Mouse (Mus musculus) mesoderm, embryonic 11.5 days (tissue): ENCODE results near the gene Lrrc4b.

Experiments
- DNase-seq: peaks from one replicate; pipeline ENCODE4 v3.0.0-alpha.2; 2012; ENCODE audit warnings: low read depth, low spot score

Gene Lrrc4b

GRCm38 (mm10) chr7:44436267-44436666 is 7.4 kb downstream of the Lrrc4b start:
- DNase-seq, result no peak

DNA sequence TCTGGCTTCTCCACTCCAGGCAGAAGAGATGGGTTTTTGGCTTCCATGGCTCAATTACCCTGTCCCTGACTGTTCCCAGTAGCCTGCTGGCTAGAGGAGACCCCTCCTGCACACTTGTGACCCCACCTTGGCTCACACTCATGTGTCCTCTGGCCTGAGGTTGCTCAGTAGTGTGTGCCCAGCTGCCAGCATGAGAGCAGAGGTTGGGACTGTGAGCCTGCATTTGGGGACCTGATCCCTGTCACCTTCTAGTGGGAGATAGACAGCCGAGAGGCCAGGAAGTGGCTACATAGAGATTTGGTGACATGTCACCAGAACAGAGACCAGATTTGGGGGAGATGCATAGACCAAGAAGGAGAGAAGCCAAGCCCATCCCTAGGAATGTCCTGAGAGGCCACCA is 8.4 kb downstream of the Lrrc4b start:
- no peak for DNase-seq

GRCm38 (mm10) chr7:44437933-44438332 is 9.1 kb downstream of the Lrrc4b start:
- DNase-seq, result no peak

- no peak for DNase-seq
Observed at GRCm38 (mm10) chr7:44439696-44440095, 10.9 kb downstream of the Lrrc4b start.

DNA sequence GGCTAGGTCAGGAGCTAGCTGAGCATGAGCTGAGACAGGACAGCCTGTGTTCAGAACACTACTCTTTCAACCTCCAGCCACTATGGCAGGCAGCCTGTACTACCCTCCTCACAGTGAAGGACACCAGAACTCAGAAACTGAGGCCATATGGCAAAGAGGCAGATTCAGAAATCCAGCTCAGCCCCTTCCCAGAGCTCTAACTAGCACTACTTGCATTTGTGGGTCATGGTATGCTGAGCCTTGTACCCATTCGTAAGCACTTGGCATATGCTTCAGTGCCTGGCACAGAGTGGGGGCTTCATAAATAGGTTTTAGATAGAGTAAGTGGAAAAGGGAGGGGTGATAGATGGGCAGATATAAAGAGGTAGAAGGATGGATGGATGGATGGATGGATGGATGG is 11.7 kb downstream of the Lrrc4b start:
- no peak for DNase-seq

DNA sequence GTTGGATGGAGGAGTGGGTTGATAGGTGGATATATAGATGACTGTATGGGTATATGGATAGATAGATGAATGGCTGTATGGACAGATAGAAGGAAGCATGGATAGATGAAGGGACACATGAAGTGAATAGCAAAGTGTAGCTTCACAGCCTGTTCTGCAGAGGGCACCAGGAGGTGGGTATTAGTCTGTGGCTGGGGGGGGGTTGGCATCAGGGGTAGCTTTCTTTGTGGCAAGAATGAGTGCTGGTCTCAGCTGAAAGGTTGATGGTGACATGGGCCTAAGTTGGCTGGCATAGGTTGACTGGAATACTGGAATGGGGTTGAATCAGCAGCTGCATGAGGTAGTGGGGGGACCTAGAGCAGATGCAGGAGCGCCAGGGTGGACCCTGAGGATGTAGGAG is 12.4 kb downstream of the Lrrc4b start:
- DNase-seq, result no peak

- no peak for DNase-seq
Observed at GRCm38 (mm10) chr7:44441648-44442109, 12.9 kb downstream of the Lrrc4b start.

DNA sequence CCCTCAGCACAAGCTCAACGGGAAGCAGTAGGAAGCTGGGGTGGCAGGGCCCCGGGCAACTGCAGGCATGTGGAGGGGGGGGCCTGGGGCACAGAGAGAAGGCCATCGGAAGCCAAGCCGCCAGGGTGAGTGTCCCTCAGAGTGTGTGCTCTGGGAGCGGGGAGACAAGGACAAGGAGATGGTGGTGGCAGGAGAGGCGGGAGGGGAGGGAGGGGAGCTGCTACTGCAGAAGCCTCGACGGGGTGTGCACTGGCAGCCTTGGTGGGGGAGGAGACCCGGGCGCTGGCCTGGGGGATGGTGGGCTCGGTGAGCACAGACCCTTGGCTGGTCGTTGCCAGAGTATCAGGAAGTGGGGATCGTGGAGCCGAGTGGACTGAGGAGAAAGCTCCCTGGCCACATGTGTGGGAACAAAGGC is 13.6 kb downstream of the Lrrc4b start:
- no peak for DNase-seq

DNA sequence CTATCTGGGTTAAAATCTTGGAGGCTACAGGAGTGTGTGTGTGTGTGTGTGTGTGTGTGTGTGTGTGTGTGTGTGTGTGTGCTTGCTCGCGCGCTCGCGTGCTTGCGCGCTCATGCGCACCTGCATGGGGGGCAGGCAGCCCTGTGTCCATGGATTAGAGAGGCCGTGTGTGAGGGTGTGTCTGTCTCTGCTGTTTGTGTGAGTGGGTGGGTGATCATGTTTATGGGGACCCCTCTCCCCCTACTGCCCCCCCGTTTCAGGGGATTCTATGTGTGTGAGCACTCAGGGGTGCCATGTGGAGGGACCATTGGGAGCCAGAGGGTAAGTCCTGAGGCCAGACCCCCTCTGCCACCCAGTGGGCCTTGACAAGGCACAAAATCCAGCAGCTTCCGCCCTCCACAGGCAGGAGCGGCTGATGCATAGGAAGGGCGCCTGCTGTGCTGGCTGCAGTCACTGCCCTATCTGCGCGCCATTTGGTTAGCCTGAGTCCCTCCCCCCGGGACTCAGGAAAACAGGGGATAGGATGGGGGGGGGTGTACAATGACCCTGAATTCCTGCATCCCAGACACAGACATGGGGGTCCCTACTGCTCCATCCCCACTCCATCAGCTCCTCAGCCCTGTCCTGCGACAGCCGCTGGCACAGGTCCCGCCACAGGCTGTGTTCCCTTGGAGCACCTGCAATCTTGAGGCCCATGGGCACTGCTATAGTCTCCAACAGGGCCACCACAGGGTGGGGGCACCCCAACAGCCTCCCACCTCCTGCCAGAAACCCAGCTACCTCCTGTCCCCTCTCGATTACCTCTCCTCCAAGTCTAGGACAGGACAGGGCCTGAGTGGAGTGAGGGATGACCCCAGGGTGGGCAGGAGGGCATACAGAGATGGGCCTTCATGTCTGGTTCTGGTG is 14.7 kb downstream of the Lrrc4b start:
- no peak for DNase-seq

DNA sequence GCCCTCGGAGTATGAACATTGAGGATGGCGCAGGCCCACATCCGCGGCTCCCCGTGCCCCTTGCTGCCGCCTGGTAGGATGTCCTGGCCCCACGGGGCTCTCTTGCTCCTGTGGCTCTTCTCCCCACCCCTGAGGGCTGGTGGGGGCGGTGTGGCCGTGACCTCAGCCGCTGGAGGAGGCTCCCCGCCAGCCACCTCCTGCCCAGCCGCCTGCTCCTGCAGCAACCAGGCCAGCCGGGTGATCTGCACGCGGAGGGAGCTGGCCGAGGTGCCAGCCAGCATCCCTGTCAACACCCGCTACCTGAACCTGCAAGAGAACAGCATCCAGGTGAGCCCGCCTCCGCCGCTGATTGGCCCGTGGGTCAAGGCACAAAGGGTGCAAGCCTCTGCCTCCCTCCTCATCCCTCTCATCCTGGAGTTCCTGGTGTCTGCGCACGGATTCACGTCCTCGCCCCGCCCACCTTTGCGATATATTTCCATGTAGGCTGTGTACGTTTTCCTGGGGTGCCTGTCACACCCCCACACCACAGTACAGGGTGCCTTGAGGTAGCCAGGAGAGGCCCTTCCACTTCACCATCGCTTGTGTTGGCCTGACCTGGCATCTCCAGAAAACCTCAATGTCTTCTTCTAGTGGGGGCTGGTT is 16.2 kb downstream of the Lrrc4b start:
- no peak for DNase-seq

- no peak for DNase-seq
Observed at GRCm38 (mm10) chr7:44445528-44445923, 16.7 kb downstream of the Lrrc4b start.

GRCm38 (mm10) chr7:44446070-44446855 is 17.4 kb downstream of the Lrrc4b start:
- DNase-seq, result no peak

GRCm38 (mm10) chr7:44453256-44453655 is 24.4 kb downstream of the Lrrc4b start:
- no peak for DNase-seq

- no peak for DNase-seq
Observed at GRCm38 (mm10) chr7:44456302-44456701, 27.5 kb downstream of the Lrrc4b start.

DNA sequence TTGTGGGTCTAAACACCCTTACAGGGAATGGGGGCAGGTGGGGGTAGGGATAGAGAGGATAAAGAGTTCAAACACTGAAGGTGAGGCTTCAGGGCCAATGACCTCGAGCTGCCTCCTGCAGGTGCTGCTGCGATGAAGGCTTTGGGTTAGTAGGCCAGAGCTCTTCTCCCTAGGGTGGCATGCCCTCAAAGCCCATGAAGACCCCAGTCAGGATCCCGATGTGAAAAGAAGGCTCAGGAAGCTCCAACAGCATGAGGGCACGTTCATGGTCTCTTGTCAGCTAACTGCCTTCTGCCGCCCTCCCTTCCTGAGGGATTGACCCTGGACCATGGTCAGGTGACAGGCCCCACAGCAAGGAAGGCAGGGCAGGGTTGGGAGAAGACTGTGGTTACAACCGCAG is 31.2 kb downstream of the Lrrc4b start:
- DNase-seq, result no peak

DNA sequence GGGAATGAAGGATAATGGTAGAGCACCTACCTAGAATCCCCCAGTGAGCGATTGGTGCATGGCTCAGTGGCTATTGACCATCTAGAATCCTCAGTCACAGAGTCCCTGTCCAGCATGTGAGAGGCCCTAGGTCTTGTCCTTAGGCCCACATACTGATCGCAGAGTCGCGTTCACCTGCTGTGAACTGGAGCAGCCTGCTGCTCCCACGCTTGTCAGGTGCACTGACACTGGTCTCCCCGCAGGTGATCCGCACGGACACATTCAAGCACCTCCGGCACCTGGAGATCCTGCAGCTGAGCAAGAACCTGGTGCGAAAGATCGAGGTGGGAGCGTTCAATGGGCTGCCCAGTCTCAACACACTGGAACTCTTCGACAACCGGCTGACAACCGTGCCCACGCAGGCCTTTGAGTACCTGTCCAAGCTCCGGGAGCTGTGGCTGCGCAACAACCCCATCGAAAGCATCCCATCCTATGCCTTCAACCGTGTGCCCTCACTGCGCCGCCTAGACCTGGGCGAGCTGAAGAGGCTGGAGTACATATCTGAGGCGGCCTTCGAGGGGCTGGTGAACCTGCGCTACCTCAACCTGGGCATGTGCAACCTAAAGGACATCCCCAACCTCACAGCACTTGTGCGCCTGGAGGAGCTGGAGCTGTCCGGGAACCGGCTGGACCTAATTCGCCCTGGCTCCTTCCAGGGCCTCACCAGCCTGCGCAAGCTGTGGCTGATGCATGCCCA is 32.1 kb downstream of the Lrrc4b start:
- DNase-seq, result no peak

DNA sequence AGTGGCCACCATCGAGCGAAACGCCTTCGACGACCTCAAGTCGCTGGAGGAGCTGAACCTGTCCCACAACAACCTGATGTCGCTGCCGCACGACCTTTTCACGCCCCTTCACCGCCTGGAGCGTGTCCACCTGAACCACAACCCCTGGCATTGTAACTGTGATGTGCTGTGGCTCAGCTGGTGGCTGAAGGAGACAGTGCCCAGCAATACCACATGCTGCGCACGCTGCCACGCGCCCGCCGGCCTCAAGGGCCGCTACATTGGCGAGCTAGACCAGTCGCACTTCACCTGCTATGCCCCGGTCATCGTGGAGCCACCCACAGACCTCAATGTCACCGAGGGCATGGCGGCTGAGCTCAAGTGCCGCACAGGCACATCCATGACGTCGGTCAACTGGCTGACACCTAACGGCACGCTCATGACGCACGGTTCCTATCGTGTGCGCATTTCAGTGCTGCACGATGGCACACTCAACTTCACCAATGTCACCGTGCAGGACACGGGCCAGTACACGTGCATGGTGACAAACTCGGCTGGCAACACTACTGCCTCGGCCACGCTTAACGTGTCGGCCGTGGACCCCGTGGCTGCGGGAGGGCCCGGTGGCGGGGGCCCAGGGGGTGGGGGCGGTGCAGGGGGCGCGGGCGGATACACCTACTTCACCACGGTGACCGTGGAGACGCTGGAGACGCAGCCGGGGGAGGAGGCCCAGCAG is 32.8 kb downstream of the Lrrc4b start:
- DNase-seq, result no peak

- peak; percentile 73 for DNase-seq
Observed at GRCm38 (mm10) chr7:44462218-44463055, 33.6 kb downstream of the Lrrc4b start.

DNA sequence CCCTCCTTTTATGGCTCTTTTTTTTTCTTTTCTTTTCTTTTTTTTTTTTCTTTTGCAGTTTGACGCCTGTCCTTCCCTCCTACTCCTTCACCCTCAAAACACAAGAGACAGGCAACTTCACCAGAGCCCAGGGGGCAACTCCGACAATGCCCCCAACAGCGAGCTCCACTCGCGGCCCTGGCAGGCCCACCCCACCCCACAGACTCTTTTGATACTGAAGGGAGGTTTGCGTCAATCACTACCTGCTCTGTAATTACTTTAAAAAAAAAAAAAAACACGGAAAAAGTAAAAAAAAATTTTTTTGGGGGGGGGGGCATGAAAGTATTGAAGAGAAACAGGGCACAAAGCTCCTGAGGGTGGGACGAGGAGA is 34.2 kb downstream of the Lrrc4b start:
- DNase-seq, result no peak
